Mouse (Mus musculus) heart, embryonic 14.5 days (tissue): Measurements from ENCODE around the gene Tnfrsf13b. TPM values are rescaled to one million over a fixed set of nuclear protein-coding genes. Genes with fewer than 3 reads are reported as not detected.

Experiments
- ATAC-seq: fragments of 200-750 bp; cut with Nextera tagmentation; 2 replicates; pipeline ENCODE4 v1.8.0; 2017; ENCODE audit warnings: low read depth, moderate TSS enrichment; ENCODE audit not compliant: insufficient number of reproducible peaks, insufficient read depth, low FRiP score
- H3K27ac ChIP-seq, 2 experiments: fragments of 200-500 bp in 1 of 2; fragments of 300-500 bp in 1 of 2; sonication (generic) in 1 of 2; replicated peaks in 1 of 2; 2 replicates each; pipeline ENCODE4 v1.5.1; 2012 to 2014; ENCODE audit warnings: low read depth in 2 of 2, low read length in 2 of 2, control low read depth in 1 of 2, mild to moderate bottlenecking in 1 of 2, mixed read lengths in 1 of 2; ENCODE audit not compliant: control insufficient read depth in 1 of 2, insufficient read depth in 1 of 2
- H3K27me3 ChIP-seq: fragments of 300-500 bp; sonication (generic); 2 replicates; pipeline ENCODE4 v1.6.1; 2014; ENCODE audit warnings: mild to moderate bottlenecking, low read length, control low read depth; ENCODE audit not compliant: control insufficient read depth, insufficient read depth
- H3K36me3 ChIP-seq: fragments of 300-500 bp; sonication (generic); 2 replicates; pipeline ENCODE4 v1.6.1; 2014; ENCODE audit warnings: mild to moderate bottlenecking, control low read depth, low read length, mixed read lengths; ENCODE audit not compliant: control insufficient read depth, insufficient read depth
- H3K4me1 ChIP-seq, 2 experiments: fragments of 200-500 bp in 1 of 2; fragments of 300-500 bp in 1 of 2; sonication (generic) in 1 of 2; 2 replicates each; pipeline ENCODE4 v1.6.1; 2012 to 2014; ENCODE audit warnings: low read length in 2 of 2, control low read depth in 1 of 2, mixed read lengths in 1 of 2; ENCODE audit not compliant: control insufficient read depth in 2 of 2, insufficient read depth in 2 of 2
- H3K4me2 ChIP-seq: fragments of 300-500 bp; sonication (generic); 2 replicates; pipeline ENCODE4 v1.6.1; 2014; ENCODE audit warnings: mild to moderate bottlenecking, low read length
- H3K4me3 ChIP-seq, 2 experiments: fragments of 200-500 bp in 1 of 2; fragments of 300-500 bp in 1 of 2; sonication (generic) in 1 of 2; 2 replicates each; pipeline ENCODE4 v1.5.1; 2012 to 2014; ENCODE audit warnings: low read length in 2 of 2, mild to moderate bottlenecking in 2 of 2, control low read depth in 1 of 2, low read depth in 1 of 2, moderate library complexity in 1 of 2; ENCODE audit not compliant: control insufficient read depth in 1 of 2, insufficient read depth in 1 of 2
- H3K9ac ChIP-seq: fragments of 300-500 bp; sonication (generic); 2 replicates; pipeline ENCODE4 v1.6.1; 2014; ENCODE audit warnings: mild to moderate bottlenecking, low read length
- H3K9me3 ChIP-seq: fragments of 300-500 bp; sonication (generic); 2 replicates; pipeline ENCODE4 v1.6.1; 2016; ENCODE audit warnings: low read length, control low read depth; ENCODE audit not compliant: control insufficient read depth
- WGBS: fragments of 180-500 bp; shearing (Covaris S2); extraction: QIAGEN DNeasy Blood & Tissue Kit; methylation state at CpG from one replicate; pipeline ENCODE4 v1.1.7; 2014; 5-methylcytosine and 5-hydroxymethylcytosine counted together
- polyA plus RNA-seq: library from polyadenylated mRNA; unstranded; fragments of >200 nt; fragmentation: Nextera tagmentation; extraction: Ambion mirVana; gene quantifications from 2 replicates; pipeline ENCODE4 v1.2.1, GENCODE M21; 2014

Gene Tnfrsf13b
- polyA plus RNA-seq, 1 experiment from 2014 or later, result 1.9 TPM

GRCm38 (mm10) chr11:61145551-61145950, 19.0 kb downstream of the Tnfrsf13b start:
- H3K4me1 ChIP-seq, result peaks cover 5 to 8% of the 10 kb centered on the region in 2 experiments; a peak in 3 of 4 replicates
- WGBS, result 82% methylated on average over 8 of the region's 8 CpGs
- no peak overlapping the region for H3K9ac ChIP-seq
- H3K9me3 ChIP-seq, result no peaks in the 10 kb centered on the region
- no peaks in the 10 kb centered on the region for H3K36me3 ChIP-seq
- H3K27me3 ChIP-seq, result peaks cover 13% of the 10 kb centered on the region; the same call in 1 of the 2 replicates
- ATAC-seq, result no peak
- H3K27ac ChIP-seq, result no peak overlapping the region
- no peak overlapping the region for H3K4me2 ChIP-seq
- H3K4me3 ChIP-seq, result no peak overlapping the region

DNA sequence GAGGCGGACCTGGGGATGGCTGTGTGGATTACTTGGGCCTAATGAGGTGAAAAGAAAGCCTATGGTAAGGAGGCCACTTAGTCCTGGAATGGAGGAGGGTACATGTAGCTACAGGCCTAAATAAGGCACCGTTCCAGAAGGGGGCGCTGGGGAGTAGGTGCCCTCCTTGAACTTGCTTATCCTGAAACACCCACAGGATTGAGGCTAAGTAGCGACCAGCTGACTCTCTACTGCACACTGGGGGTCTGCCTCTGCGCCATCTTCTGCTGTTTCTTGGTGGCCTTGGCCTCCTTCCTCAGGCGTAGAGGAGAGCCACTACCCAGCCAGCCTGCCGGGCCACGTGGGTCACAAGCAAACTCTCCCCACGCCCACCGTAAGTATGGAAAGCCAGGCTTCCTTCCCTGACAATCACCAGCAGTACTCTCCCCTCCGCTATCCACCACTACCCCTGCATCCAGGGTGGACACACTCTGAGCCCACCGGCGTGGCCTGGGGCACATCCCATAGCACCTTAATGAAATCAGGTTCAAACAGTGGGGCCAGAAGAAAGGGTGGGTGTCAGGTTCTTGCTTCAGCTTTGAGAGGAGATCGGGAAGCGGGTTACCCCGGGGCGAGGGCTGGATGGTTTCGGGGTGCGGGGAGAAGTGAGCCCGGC, 20.2 kb downstream of the Tnfrsf13b start:
- no peak for ATAC-seq
- peaks cover 6% of the 10 kb centered on the region for H3K36me3 ChIP-seq
- H3K4me2 ChIP-seq, result peak overlapping the region; percentile 82
- H3K4me3 ChIP-seq, result peak overlapping the region; percentile 44 to 50
- WGBS, result 13% methylated on average over 20 of the region's 20 CpGs
- H3K4me1 ChIP-seq, result peaks cover 5 to 8% of the 10 kb centered on the region in 2 experiments; a peak in 3 of 4 replicates
- no peak overlapping the region for H3K27ac ChIP-seq
- peak overlapping the region; percentile 68 for H3K9ac ChIP-seq
- no peaks in the 10 kb centered on the region for H3K9me3 ChIP-seq
- peaks cover 13% of the 10 kb centered on the region; the same call in 1 of the 2 replicates for H3K27me3 ChIP-seq

DNA sequence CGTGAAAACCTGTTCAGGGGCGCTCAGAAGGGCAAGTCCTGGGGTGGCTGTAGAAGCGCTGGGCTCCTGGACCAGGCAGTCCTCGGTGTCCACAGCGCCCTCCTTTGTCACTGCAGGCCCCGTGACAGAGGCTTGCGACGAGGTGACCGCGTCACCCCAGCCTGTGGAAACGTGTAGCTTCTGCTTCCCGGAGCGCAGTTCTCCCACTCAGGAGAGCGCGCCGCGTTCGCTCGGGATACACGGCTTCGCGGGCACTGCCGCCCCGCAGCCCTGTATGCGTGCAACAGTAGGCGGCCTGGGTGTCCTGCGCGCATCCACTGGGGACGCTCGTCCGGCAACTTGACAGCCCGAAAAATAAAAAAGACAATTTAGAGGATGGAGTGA, 20.7 kb downstream of the Tnfrsf13b start:
- peak overlapping the region; percentile 68 for H3K9ac ChIP-seq
- WGBS, result 7% methylated on average over 29 of the region's 32 CpGs
- H3K36me3 ChIP-seq, result peaks cover 12% of the 10 kb centered on the region
- no peak overlapping the region for H3K27ac ChIP-seq
- H3K9me3 ChIP-seq, result no peaks in the 10 kb centered on the region
- H3K4me2 ChIP-seq, result peak overlapping the region; percentile 82
- H3K4me3 ChIP-seq, result peak overlapping the region; percentile 44 to 50
- H3K4me1 ChIP-seq, result peaks cover 5 to 8% of the 10 kb centered on the region in 2 experiments; a peak in 3 of 4 replicates
- no peak; the same call in 1 of the 2 replicates for ATAC-seq
- peaks cover 13% of the 10 kb centered on the region; the same call in 1 of the 2 replicates for H3K27me3 ChIP-seq

DNA sequence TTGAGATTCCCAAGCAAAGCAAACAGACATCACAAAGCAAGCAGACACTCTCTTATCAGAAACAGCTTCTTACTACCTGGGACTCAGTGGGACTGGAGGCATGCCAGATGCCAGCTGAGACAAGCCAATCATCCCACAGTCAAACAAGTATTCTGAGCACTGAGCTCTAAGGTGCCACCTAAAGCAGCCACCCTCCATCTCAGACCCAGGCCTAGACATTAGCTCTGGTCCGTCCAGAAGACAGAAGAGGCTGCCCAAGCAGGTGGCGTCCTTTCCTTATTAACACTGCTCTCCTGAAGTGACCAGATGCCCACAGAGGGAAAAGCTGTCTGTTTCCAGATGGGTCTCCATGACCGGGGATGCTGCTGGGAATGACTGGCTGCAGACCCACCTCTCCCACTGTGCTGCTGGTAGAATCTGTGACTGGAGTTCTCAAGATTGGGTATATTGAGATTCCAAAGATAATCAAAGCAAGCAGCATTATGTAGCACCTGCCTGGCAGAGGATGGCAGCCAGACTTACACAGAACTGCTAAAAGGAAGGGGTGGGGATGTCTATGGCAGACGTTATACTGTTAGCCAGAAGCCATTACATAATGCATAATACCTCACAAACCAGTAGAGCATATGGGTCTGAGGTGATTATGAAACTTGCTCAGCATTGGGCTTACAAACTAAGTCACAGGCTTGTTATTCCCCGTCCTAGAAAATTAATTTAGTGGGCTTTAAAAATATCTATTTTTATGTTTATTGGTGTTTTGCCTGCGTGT, 23.9 kb downstream of the Tnfrsf13b start:
- Histone ChIP-seq H3K4me3 (no peak overlapping the region), H3K27me3 (peaks cover 13% of the 10 kb centered on the region; the same call in 1 of the 2 replicates), H3K4me2 (no peak overlapping the region), H3K36me3 (peaks cover 43% of the 10 kb centered on the region), H3K9me3 (no peaks in the 10 kb centered on the region), H3K9ac (no peak overlapping the region), H3K27ac (no peak overlapping the region), H3K4me1 (peaks cover 0 to under 1% of the 10 kb centered on the region in 2 experiments; a peak in 3 of 4 replicates)
- no peak for ATAC-seq
- 74% methylated on average over 6 of the region's 6 CpGs for WGBS

DNA sequence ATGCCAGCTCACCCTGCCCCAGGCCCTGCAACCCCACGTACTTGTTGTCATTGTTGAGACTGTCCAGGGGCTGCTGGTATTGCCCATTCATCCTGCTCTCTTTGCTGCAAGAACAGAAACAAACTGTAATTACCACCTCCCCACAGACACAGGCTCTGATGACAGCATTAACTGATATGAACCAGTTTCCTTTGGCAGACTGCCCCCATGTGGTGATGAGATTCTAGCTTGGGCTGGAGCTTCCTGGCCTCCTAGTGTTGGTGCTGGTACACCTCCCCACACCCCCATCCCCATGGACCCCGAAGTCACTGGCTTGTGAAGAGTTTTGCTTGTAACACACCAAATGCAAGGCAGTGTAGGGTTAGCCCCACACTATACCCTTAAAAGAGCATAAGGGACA, 29.2 kb downstream of the Tnfrsf13b start:
- Histone ChIP-seq H3K9ac (no peak overlapping the region), H3K27me3 (no peaks in the 10 kb centered on the region), H3K4me2 (no peak overlapping the region), H3K4me1 (peaks cover 0 to 8% of the 10 kb centered on the region in 2 experiments; a peak in 1 of 4 replicates), H3K4me3 (no peak overlapping the region), H3K36me3 (peaks cover 96% of the 10 kb centered on the region), H3K27ac (no peak overlapping the region), H3K9me3 (no peaks in the 10 kb centered on the region)
- no peak for ATAC-seq
- WGBS, result 39% methylated on average over 2 of the region's 2 CpGs

- Histone ChIP-seq H3K4me1 (peaks cover 0 to 8% of the 10 kb centered on the region in 2 experiments; a peak in 1 of 4 replicates), H3K4me3 (no peak overlapping the region), H3K27me3 (no peaks in the 10 kb centered on the region), H3K9me3 (no peaks in the 10 kb centered on the region), H3K36me3 (peaks cover 100% of the 10 kb centered on the region), H3K4me2 (no peak overlapping the region), H3K9ac (no peak overlapping the region), H3K27ac (no peak overlapping the region)
- ATAC-seq, result no peak
- 79% methylated on average over 3 of the region's 3 CpGs for WGBS
These were observed 31.6 kb downstream of the Tnfrsf13b start for GRCm38 (mm10) chr11:61158141-61158540.

GRCm38 (mm10) chr11:61159796-61160732, 33.5 kb downstream of the Tnfrsf13b start:
- no peaks in the 10 kb centered on the region for H3K9me3 ChIP-seq
- peaks cover 0 to 8% of the 10 kb centered on the region in 2 experiments; a peak in 2 of 4 replicates for H3K4me1 ChIP-seq
- WGBS, result 68% methylated on average over 11 of the region's 11 CpGs

More at GRCm38 (mm10) chr11:61159796-61160732, 33.5 kb downstream of the Tnfrsf13b start:
- Histone ChIP-seq H3K4me3 (no peak overlapping the region), H3K4me2 (no peak overlapping the region), H3K9ac (no peak overlapping the region), H3K27me3 (no peaks in the 10 kb centered on the region), H3K27ac (no peak overlapping the region), H3K36me3 (peaks cover 100% of the 10 kb centered on the region)
- ATAC-seq, result no peak
